Mouse (Mus musculus): Measurements from ENCODE around the gene Prss27.
"Not testable (repeated sequence)": the region's sequence is repeated elsewhere in the genome, so short reads cannot be mapped to it uniquely, and the experiment has no call there.

The Prss27 gene

GRCm38 (mm10) chr17:24030551-24030950 is 7.4 kb upstream of the Prss27 start:
- DNase-seq (ENCODE audit: low read depth, low spot score), result no peak

DNA sequence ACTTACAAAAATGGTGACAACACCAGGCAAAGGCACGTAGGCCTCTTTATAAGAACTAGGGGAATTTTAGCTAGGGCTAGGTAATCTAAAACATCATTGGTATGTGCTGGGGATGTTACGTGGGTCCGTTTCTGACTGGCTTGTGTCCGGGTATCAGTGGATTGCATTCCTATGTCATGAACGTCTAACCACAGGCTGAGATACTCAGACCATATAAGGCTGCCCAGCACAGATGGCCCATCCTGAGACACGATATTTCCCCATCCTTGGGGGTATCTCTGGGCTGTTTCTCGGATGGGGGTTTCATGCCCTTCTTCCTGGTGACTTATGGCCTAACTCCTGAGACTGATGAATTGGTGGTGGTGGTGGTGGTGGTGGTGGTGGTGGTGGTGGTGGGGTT is 2.9 kb upstream of the Prss27 start:
- DNase-seq (ENCODE audit: low read depth, low spot score), result no peak

GRCm38 (mm10) chr17:24036954-24037353 is 990 bp upstream of the Prss27 start:
- no peak for DNase-seq (ENCODE audit: low read depth, low spot score)

GRCm38 (mm10) chr17:24037360-24037759 is 584 bp upstream of the Prss27 start:
- DNase-seq (ENCODE audit: low read depth, low spot score), result no peak

GRCm38 (mm10) chr17:24044482-24044881 is 6.5 kb downstream of the Prss27 start:
- no peak for DNase-seq (ENCODE audit: low read depth, low spot score)

DNA sequence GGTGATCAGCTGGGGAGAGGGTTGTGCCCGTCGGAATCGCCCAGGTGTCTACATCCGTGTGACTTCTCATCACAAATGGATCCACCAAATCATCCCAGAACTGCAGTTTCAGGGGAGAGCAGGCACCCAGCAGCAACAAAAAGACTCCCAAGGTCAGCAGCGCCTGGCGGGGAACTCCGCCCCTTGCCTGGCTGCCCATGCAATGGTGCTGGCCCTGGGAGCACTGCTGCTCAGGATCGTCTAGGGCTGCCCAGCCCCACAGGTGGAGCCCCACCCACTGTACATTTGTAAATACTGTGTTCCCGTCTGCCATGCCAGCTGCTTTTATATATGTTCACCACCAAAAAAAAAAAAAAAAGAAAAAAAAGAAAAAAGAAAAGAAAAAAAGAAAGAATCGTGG is 7.7 kb downstream of the Prss27 start:
- no peak for DNase-seq (ENCODE audit: low read depth, low spot score)

GRCm38 (mm10) chr17:24046026-24046425 is 8.1 kb downstream of the Prss27 start:
- no peak for DNase-seq (ENCODE audit: low read depth, low spot score)

- DNase-seq (ENCODE audit: low read depth, low spot score), result no peak
These were observed 10.1 kb downstream of the Prss27 start for GRCm38 (mm10) chr17:24048053-24048452.

- DNase-seq (ENCODE audit: low read depth, low spot score), result no peak
These were observed 11.1 kb downstream of the Prss27 start for GRCm38 (mm10) chr17:24049008-24049407.

DNA sequence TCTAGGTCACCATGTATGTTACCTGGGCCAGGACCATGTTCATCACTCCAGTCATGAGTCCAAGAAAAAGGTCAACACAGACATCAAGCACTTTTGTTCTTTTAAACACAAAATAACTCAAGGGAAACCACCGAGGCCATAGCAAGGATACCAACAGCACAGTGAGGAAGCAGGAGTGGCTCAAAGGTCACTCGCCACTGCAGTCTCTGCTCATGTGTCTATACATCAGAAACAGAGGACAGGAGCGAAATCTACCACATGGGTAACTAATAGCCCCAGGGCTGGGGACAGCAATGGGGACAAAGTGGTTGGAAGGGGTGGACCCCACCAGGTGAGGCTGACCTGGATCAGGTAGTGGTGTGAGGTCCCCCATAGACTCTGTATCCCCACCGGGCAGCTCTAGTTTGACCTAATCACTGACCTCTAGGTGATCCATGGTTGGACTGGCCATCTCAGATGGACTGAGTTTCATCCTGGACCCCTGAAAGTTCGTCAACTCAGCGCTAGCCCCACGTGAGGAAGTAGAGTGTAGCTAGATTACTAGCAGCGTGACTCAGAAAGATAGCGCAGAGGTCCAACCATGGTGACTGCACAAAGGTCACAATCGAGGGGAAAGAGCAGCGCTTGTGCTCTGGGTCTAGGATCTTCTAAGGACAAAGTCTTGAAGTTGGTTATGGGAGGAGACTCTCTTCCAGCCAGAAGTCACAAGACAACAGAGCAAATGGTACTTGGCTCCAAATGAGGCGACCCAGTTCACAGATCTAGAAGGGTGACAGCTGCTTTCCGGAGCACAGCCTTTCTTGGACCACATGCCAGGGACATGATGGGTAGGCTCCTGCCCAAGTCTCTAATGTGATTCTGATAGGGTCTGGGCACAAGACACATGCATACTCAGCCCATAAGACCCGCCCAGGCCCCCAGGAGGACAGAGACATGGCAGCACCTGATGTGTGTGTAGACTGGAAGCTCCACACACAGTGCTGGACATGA is 19.0 kb downstream of the Prss27 start:
- no peak for DNase-seq (ENCODE audit: low read depth, low spot score)

DNA sequence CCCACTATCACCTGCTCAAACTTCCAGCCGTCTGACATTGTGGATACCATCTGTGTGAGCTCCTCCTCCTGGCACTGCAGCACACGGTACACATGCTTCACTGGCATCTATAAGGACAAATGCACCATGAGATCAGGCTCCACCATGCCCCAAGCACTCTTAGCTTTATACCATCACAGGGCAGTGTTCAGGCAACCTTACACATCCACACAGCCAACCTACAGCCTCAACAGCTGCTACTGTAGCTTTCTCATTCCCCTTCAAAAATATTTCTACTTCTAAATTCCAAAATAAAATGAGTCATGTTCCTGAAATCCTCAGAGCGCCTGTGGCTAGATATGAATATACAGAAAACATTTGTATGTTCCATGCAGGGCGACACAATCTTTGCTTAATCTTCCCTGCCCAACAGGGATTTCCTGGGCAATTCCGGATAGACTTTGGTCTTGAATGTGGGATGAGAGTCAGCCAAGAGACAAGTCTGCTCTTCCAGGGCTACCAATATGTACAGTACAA is 19.8 kb downstream of the Prss27 start:
- DNase-seq (ENCODE audit: low read depth, low spot score), result no peak

DNA sequence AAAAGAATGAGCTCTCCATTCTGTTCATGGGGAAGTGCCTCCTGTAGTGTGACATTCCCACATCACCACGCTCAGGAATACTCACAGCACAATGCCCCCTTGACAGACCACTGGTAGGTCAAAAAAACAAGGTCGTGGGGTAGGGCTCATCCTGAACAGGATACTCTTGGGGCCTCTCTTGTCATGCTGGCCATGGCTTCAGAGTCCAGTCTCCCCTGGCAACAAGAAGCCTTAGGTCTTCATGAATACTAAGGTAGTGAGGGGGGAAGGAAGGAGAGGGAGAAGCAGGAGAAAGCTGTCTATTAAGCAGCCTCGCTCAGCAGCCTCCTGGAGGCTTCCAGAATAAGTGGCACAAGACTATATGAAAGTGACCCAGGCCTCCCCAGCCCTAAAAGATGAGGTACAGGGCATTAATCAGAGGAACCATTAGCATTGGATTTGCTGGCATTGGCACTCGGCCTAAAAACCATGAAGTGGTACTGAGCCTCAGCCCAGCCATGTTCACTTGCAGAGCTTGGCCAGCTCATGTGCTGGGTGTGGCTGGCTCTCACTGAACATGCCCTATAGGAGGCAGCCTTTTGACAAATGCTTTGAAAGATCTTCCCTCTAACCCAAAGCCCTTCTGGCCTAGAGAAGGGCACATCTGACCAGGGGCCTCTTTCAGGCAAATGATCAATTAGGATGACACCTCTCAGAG is 24.7 kb downstream of the Prss27 start:
- DNase-seq (ENCODE audit: low read depth, low spot score), result no peak

- no peak for DNase-seq (ENCODE audit: low read depth, low spot score)
These were observed 30.3 kb downstream of the Prss27 start for GRCm38 (mm10) chr17:24068271-24068670.

- no peak for DNase-seq (ENCODE audit: low read depth, low spot score)
These were observed 31.6 kb downstream of the Prss27 start for GRCm38 (mm10) chr17:24069531-24069930.

DNA sequence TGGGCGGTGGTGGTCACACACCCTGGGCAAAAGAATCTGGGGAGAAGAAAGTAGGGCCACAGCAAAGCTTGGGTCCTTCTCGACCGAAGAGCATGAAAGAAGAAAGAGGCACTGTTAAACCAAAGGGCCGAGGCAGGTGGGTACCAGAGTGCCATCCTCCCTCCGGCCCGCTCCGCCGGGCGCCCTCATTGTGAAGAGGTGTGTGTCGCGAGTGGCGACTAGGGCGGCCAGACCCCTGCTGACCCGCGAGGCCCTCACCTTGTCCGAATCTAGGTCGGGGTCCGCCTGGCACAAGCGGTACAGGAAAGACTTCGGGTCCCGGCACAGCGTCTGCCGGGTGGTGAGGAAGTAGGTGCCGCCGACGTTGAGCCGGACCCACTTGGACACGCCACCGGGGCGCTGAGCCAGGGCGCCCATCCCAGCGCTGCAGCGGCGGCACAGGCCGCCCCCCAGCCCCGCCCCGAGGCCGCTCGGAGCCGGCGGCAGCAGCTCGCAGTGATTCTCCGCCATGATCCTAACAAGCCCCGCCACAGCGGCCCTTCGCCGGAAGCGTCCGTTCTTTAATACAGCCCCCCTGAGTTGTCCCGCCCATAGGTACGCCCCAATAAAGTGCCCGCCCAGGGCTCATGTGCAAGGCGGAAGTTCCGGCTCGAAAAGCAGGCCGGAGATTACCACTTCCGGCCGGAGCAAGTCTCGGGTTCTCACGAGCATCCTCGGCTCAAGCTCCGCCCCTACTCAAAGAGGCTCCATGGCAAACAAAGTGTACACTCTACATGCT is 35.2 kb downstream of the Prss27 start, which contains the start of gene Kctd5:
Gene Kctd5 (minus strand): TSS at position 567 of the 778 bp plus-strand sequence.
- peak; percentile 95 for DNase-seq (ENCODE audit: low read depth, low spot score)

DNA sequence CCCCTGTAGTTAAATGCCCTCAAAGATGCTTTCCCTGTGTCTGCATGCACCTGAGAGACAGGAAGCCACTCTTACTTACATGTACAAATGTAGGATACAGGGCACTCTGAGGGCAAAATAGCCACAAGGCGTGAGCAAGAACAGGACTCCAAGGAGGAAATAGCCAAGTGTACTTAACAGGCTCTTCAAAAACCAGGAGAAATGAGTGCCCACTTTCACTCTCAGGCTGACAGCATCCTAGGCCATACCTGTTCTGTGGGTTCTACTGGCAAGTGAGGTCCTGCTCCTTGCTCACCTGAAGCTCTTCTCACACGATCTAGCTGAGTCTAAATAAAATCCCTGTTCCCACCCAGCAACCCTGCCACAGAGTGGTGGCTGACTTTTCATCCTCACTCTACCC is 39.2 kb downstream of the Prss27 start:
- no peak for DNase-seq (ENCODE audit: low read depth, low spot score)

- no peak for DNase-seq (ENCODE audit: low read depth, low spot score)
These were observed 46.6 kb downstream of the Prss27 start for GRCm38 (mm10) chr17:24084593-24084992.

- not testable (repeated sequence) for DNase-seq (ENCODE audit: low read depth, low spot score)
These were observed 48.5 kb downstream of the Prss27 start for GRCm38 (mm10) chr17:24086399-24086798.

DNA sequence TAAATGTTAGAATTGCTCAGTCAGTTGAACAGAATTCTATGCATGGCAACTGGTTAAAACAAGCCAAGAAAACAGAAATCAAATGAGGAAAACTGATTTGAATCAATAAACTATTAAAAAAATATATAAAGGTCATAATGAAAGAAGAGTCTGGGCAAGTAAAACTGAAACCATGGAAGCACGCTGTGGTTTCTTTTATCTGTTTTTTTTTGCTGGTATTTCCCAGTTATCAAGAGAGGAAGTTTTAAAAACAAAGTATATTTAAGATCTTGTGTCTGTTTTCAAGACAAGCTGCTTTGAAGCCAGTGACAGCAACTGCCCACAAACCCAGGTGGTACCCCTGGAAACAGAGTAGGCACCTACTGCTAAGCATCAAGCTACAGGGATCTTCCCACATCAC is 52.6 kb downstream of the Prss27 start:
- DNase-seq (ENCODE audit: low read depth, low spot score), result no peak

All from WW6 (cell line).